Mouse (Mus musculus) bone marrow macrophage, adult 2 months (primary cell): ENCODE measurements around the gene Afap1.

Source experiments
- CTCF ChIP-seq: IDR thresholded peaks from 2 replicates; pipeline ENCODE4 v1.5.1; 2012; ENCODE audit warnings: low read depth, mild to moderate bottlenecking, low read length, moderate library complexity
- POLR2A ChIP-seq: IDR thresholded peaks from 2 replicates; pipeline ENCODE4 v1.6.1; 2012; ENCODE audit warnings: mild to moderate bottlenecking, low read depth, low read length, borderline replicate concordance

GRCm38 (mm10) chr5:35958681-35959080, 65.6 kb downstream of the Afap1 start:
- TF ChIP-seq CTCF (no peak), POLR2A (no peak)
